In genomic region chr19:8895397-8895960, GRCm38 (mm10) we compare ENCODE assay signal across 1 mouse cellular context.
TF ChIP-seq lines count a peak whose summit lies in the region.

No protein-coding gene starts in this region.

TF ChIP-seq in ES-E14, 5 proteins besides CTCF, POLR2A, EP300 and RAD21:
- TF ChIP-seq ZC3H11A (IDR thresholded peaks at IDR 0.05; ENCODE audit: borderline replicate concordance, low read depth, low read length) (no peak), CHD2 (IDR thresholded peaks at IDR 0.05; ENCODE audit: low read depth, low read length) (no peak), MAFK (IDR thresholded peaks at IDR 0.05; ENCODE audit: insufficient read depth, low read depth, low read length) (no peak), ZNF384 (IDR thresholded peaks at IDR 0.05; ENCODE audit: low read depth, low read length) (no peak), HCFC1 (IDR thresholded peaks at IDR 0.05; ENCODE audit: borderline replicate concordance, insufficient read depth, low read length) (no peak)
TF ChIP-seq in ES-E14: peak in this region for 0.
